Comparison of ENCODE assay signal across 23 mouse cellular contexts in genomic region chr8:119571135-119571534, GRCm38 (mm10). TPM values are rescaled to one million over a fixed set of nuclear protein-coding genes. Genes with fewer than 3 reads are reported as not detected.
A peak's percentile ranks its signal among the peaks of the same experiment; 100 is the strongest.
DNase-seq lines count a peak whose midpoint lies in the region; ATAC-seq lines count a peak whose summit lies in the region.
"Had no signal": no experiment of that assay in that cellular context is flagged by ENCODE, and none has a peak within 500 bp of the region (broad histone marks: within the 10 kb centered on the region; RNA-seq: fewer than 3 reads in every experiment).

No protein-coding gene starts in this region.

- H3K4me2 ChIP-seq in liver, embryonic 13.5 days, result no peak overlapping the region
- no peak overlapping the region for H3K4me2 ChIP-seq in liver, embryonic 11.5 days
- H3K4me2 ChIP-seq: embryonic facial prominence, embryonic 12.5 days; forebrain, embryonic 12.5 days; hindbrain, embryonic 12.5 days had no signal

- H3K9ac ChIP-seq in liver, embryonic 13.5 days, result no peak overlapping the region
- no peak overlapping the region for H3K9ac ChIP-seq in liver, embryonic 11.5 days (ENCODE audit: low read depth, low read length)
- H3K9ac ChIP-seq: embryonic facial prominence, embryonic 12.5 days; forebrain, embryonic 12.5 days; hindbrain, embryonic 12.5 days had no signal

- peaks cover 12% of the 10 kb centered on the region for H3K36me3 ChIP-seq in liver, embryonic 13.5 days
- H3K36me3 ChIP-seq in liver, embryonic 11.5 days (ENCODE audit: control insufficient read depth, insufficient read depth, low read length), result peaks cover 1% of the 10 kb centered on the region; the same call in 1 of the 2 replicates

- WGBS in liver, embryonic 13.5 days (ENCODE audit: insufficient replicate concordance), result 49% methylated on average over 6 of the region's 6 CpGs
- 64% methylated on average over 6 of the region's 6 CpGs for WGBS in liver, embryonic 11.5 days

- peaks cover 56% of the 10 kb centered on the region for H3K4me1 ChIP-seq in liver, embryonic 13.5 days (replicated peaks)
- peaks cover 22% of the 10 kb centered on the region for H3K4me1 ChIP-seq in liver, embryonic 11.5 days (replicated peaks; ENCODE audit: control insufficient read depth, insufficient read depth, low read length)

- ATAC-seq in liver, embryonic 13.5 days (ENCODE audit: low read depth), result no peak
- ATAC-seq in liver, embryonic 11.5 days (replicated peaks; ENCODE audit: low FRiP score), result no peak
- peak; percentile 51 for ATAC-seq in megakaryocyte progenitor cell, adult 5-6 weeks (replicated peaks; ENCODE audit: poor library complexity)
- ATAC-seq: forebrain, embryonic 16.5 days; hindbrain, embryonic 16.5 days had no signal

- H3K9me3 ChIP-seq in liver, embryonic 13.5 days (replicated peaks), result no peaks in the 10 kb centered on the region
- no peaks in the 10 kb centered on the region for H3K9me3 ChIP-seq in liver, embryonic 11.5 days (ENCODE audit: control insufficient read depth, low read length)
- H3K9me3 ChIP-seq: embryonic facial prominence, embryonic 12.5 days; forebrain, embryonic 12.5 days; heart, embryonic 10.5 days; hindbrain, embryonic 12.5 days had no signal

- DNase-seq in liver, embryonic 13.5 days, result no peak
- DNase-seq in liver, embryonic 11.5 days (ENCODE audit: low spot score), result no peak
- DNase-seq in thymus, postnatal 4 days, result peak; percentile 33
- no peak for DNase-seq in thymus, adult 18-20 months
- no peak for DNase-seq in left cerebral cortex, postnatal 4 days
- DNase-seq: adrenal gland, postnatal 10 days; cerebellum, adult 2 months; cerebellum, postnatal 10 days; embryo, embryonic 11 days; gastrocnemius, postnatal 10 days; heart, adult 18-20 months; heart, postnatal 10 days; heart, postnatal 4 days had no signal

- H3K4me3 ChIP-seq in liver, embryonic 13.5 days (replicated peaks), result no peak overlapping the region
- no peak overlapping the region for H3K4me3 ChIP-seq in liver, embryonic 11.5 days (ENCODE audit: low read depth, low read length)
- H3K4me3 ChIP-seq: embryonic facial prominence, embryonic 12.5 days; forebrain, embryonic 12.5 days; heart, embryonic 10.5 days; hindbrain, embryonic 12.5 days had no signal

- peak overlapping the region; percentile 9; the same call in 1 of the 2 replicates for H3K27ac ChIP-seq in liver, embryonic 13.5 days
- no peak overlapping the region for H3K27ac ChIP-seq in liver, embryonic 11.5 days (ENCODE audit: low read depth, low read length)
- H3K27ac ChIP-seq: embryonic facial prominence, embryonic 12.5 days; forebrain, embryonic 12.5 days; heart, embryonic 10.5 days; hindbrain, embryonic 12.5 days had no signal

- intact Hi-C loops in left cerebral cortex, postnatal 4 days (cut with DNase I), result no loop called here

- 0 out of 2 replicates have a peak, but pooled peaks cover 4% of the 10 kb centered on the region for H3K27me3 ChIP-seq in liver, embryonic 13.5 days
- H3K27me3 ChIP-seq in liver, embryonic 11.5 days (replicated peaks; ENCODE audit: control insufficient read depth, insufficient read depth, low read length), result no peaks in the 10 kb centered on the region

RNA-seq across cellular contexts. Expression of gene Hsdl1, which starts 3.8 kb away (rescaled TPM):
- polyA plus RNA-seq in liver, embryonic 13.5 days (2015; fragmentation: Nextera tagmentation; extraction: Ambion mirVana), result 18.5 and 19.8 TPM in 2 replicates
- 40.4 and 42.2 TPM in 2 replicates for polyA plus RNA-seq in liver, embryonic 11.5 days (2014; fragmentation: Nextera tagmentation; extraction: Ambion mirVana)
- 13.0 and 13.1 TPM in 2 replicates for total RNA-seq in megakaryocyte progenitor cell, adult 5-6 weeks (2015)
- 42.6 and 52.8 TPM in 2 replicates for total RNA-seq in megakaryocyte progenitor cell, adult 5-6 weeks (2017)
- total RNA-seq in left cerebral cortex, postnatal 4 days (2021), result 100 to 1,000 TPM; 103 to 107 TPM

RNA-seq across cellular contexts. Expression of gene Dnaaf1, which starts 3.9 kb away (rescaled TPM):
- polyA plus RNA-seq in liver, embryonic 13.5 days (2015; fragmentation: Nextera tagmentation; extraction: Ambion mirVana), result 0.05 and 0.07 TPM in 2 replicates
- 0.11 and 0.23 TPM in 2 replicates for polyA plus RNA-seq in liver, embryonic 11.5 days (2014; fragmentation: Nextera tagmentation; extraction: Ambion mirVana)
- 0.07 TPM in 2 replicates for total RNA-seq in megakaryocyte progenitor cell, adult 5-6 weeks (2015)
- 0.25 TPM in 1 of 2 replicates, not detected in the other for total RNA-seq in megakaryocyte progenitor cell, adult 5-6 weeks (2017)
- total RNA-seq in left cerebral cortex, postnatal 4 days (2021), result under 1 TPM; 0.26 to 0.52 TPM
- total RNA-seq: adrenal gland, postnatal 10 days; gastrocnemius, postnatal 10 days; gastrocnemius, postnatal 4 days; heart, postnatal 10 days; heart, postnatal 4 days had no signal

RNA-seq across cellular contexts. Expression of gene Mbtps1, which starts 12.6 kb away (rescaled TPM):
- 27.7 and 32.1 TPM in 2 replicates for polyA plus RNA-seq in liver, embryonic 13.5 days (2015; fragmentation: Nextera tagmentation; extraction: Ambion mirVana)
- polyA plus RNA-seq in liver, embryonic 11.5 days (2014; fragmentation: Nextera tagmentation; extraction: Ambion mirVana), result 68.6 and 73.0 TPM in 2 replicates
- 36.4 and 40.2 TPM in 2 replicates for total RNA-seq in megakaryocyte progenitor cell, adult 5-6 weeks (2015)
- total RNA-seq in megakaryocyte progenitor cell, adult 5-6 weeks (2017), result 38.7 and 41.3 TPM in 2 replicates
- 10 to 100 TPM; 68.7 to 72.1 TPM for total RNA-seq in left cerebral cortex, postnatal 4 days (2021)

RNA-seq across cellular contexts. Expression of gene Taf1c, which starts 33.9 kb away (rescaled TPM):
- 6.6 and 6.8 TPM in 2 replicates for polyA plus RNA-seq in liver, embryonic 13.5 days (2015; fragmentation: Nextera tagmentation; extraction: Ambion mirVana)
- 13.9 and 16.5 TPM in 2 replicates for polyA plus RNA-seq in liver, embryonic 11.5 days (2014; fragmentation: Nextera tagmentation; extraction: Ambion mirVana)
- 5.5 and 6.2 TPM in 2 replicates for total RNA-seq in megakaryocyte progenitor cell, adult 5-6 weeks (2015)
- 5.8 and 11.5 TPM in 2 replicates for total RNA-seq in megakaryocyte progenitor cell, adult 5-6 weeks (2017)
- 10 to 100 TPM; 15.8 to 15.9 TPM for total RNA-seq in left cerebral cortex, postnatal 4 days (2021)

RNA-seq across cellular contexts. Expression of gene Adad2, which starts 41.4 kb away (rescaled TPM):
- not detected in 2 replicates for polyA plus RNA-seq in liver, embryonic 13.5 days (2015; fragmentation: Nextera tagmentation; extraction: Ambion mirVana)
- polyA plus RNA-seq in liver, embryonic 11.5 days (2014; fragmentation: Nextera tagmentation; extraction: Ambion mirVana), result not detected in 2 replicates
- total RNA-seq in megakaryocyte progenitor cell, adult 5-6 weeks (2015), result not detected in 2 replicates
- total RNA-seq in megakaryocyte progenitor cell, adult 5-6 weeks (2017), result not detected in 2 replicates
- under 1 TPM in 1 of 2 experiments, not detected in 1; 0.42 TPM for total RNA-seq in left cerebral cortex, postnatal 4 days (2021)
- total RNA-seq: adrenal gland, postnatal 10 days; gastrocnemius, postnatal 10 days; gastrocnemius, postnatal 4 days; heart, adult 18-20 months; heart, postnatal 10 days; heart, postnatal 4 days had no signal
- polyA plus RNA-seq: forebrain, embryonic 16.5 days; frontal cortex, adult 2 months; heart, embryonic 10.5 days; heart, embryonic 14.5 days had no signal
